Mouse (Mus musculus) heart, postnatal 36 days (tissue): ENCODE measurements around the gene Ear14. TPM values are rescaled to one million over a fixed set of nuclear protein-coding genes. Genes with fewer than 3 reads are reported as not detected.
A peak's percentile ranks its signal among the peaks of the same experiment; 100 is the strongest.
"Not testable (repeated sequence)": the region's sequence is repeated elsewhere in the genome, so short reads cannot be mapped to it uniquely, and the experiment has no call there.

Source experiments
- DNase-seq, 2 experiments: peaks; one replicate each; pipeline ENCODE4 v3.0.0; 2021 to 2022
- intact Hi-C: fragments of 180-260 bp; cut with DNase I; formaldehyde crosslinking; loops from one replicate; pipeline ENCODE4 v1.15.1; 2025
- total RNA-seq, 2 experiments: library from RNA; stranded (reverse); gene quantifications; 2 replicates each; pipeline ENCODE4 v1.2.3; 2021

Ear14 gene
- not detected for total RNA-seq

- DNase-seq: no peak
- intact Hi-C loops: no loop called here
These were observed at the start of gene Ear14 for GRCm38 (mm10) chr14:51203115-51203514. Gene Ear14 (plus strand): TSS chr14:51203391.

GRCm38 (mm10) chr14:51156056-51156735 is 47.0 kb upstream of the Ear14 start:
- no peak for DNase-seq
- intact Hi-C loops: no loop called here

GRCm38 (mm10) chr14:51156736-51157068 is 46.5 kb upstream of the Ear14 start:
- intact Hi-C loops: no loop called here

DNA sequence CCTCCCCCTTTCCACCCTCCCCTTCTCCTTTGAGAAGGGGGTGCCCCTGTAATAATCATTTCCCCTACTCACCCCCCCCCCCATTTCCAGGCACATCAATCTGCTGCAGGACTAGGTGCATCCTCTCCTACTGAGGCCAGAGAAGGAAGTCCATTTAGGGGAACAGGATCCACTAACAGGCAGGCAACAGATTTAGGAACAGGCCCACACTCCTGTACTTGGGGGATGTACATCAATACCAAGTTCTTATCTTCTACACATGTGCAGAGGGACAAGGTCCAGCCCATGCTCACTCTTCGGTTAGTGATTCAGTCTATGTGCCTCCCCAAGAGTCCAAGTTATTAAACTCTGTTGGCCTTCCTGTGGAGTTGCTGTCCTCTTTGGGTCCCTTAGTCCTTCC is 46.1 kb upstream of the Ear14 start:
- no peak for DNase-seq
- intact Hi-C loops: no loop called here

More at GRCm38 (mm10) chr14:51156736-51157068, 46.5 kb upstream of the Ear14 start:
- DNase-seq: no peak

- not testable (repeated sequence) for DNase-seq
- intact Hi-C loops: loop anchor here (10.0 kb wide), 1 partner anchor 693 kb away; the partner anchor contains the start of gene Ear6
These were observed 41.2 kb upstream of the Ear14 start, which contains the start of gene Rnase2b for GRCm38 (mm10) chr14:51161976-51162375. Gene Rnase2b (plus strand): TSS chr14:51162260.

DNA sequence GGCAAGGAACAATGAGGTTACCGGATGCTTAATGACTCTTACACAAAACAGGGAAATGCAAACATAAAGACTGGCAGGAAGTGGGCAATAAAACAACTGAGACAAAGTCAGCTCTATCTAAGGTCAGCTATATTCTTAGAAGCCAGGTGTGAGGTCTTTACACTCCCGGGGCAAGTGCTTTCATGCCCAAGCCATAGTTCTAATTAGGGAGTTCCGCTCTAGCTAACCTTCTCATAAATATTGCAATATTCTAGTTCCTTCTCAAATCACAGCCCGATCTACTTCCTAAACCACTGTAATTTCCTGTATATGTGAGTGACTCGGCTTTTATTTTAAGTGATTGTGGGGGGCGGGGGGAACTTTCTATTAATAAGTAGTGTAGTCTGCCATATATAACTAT is 39.9 kb upstream of the Ear14 start:
- intact Hi-C loops: loop anchor here (10.0 kb wide), 1 partner anchor 691 kb away; the partner anchor contains the start of gene Ear6
- not testable (repeated sequence) for DNase-seq

DNA sequence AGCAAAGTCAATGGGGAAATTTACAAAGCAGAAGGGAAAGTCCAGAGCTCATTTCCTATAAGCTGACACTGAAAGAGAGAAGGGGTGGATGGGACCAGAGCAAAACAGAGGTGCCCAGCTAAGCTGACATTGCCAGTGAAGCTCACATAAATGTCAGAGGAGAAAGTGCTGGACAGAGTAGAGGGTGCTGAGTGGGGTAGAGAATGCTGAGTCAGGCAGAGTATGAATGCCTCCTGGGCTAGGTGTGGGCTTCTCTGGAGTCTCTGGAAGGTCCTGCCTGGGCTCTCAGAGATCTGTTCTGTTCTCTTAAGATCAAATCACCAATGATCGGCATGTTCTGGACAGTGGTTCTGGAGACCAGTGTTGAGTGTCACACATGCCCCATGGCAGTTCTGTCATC is 37.8 kb upstream of the Ear14 start:
- DNase-seq: no peak
- intact Hi-C loops: loop anchor here (10.0 kb wide), 1 partner anchor 689 kb away; the partner anchor contains the start of gene Ear6

GRCm38 (mm10) chr14:51166068-51166467 is 37.1 kb upstream of the Ear14 start:
- intact Hi-C loops: loop anchor here (10.0 kb wide), 1 partner anchor 689 kb away; the partner anchor contains the start of gene Ear6
- no peak for DNase-seq

- peak; percentile 45 to 56 for DNase-seq
- intact Hi-C loops: loop anchor here (10.0 kb wide), 2 partner anchors 313 to 367 kb away; partner anchors contain the start of genes Ccnb1ip1 and Parp2
These were observed 30.9 kb upstream of the Ear14 start for GRCm38 (mm10) chr14:51172095-51172865.

- not testable (repeated sequence) for DNase-seq
- intact Hi-C loops: loop anchor here (10.0 kb wide), 2 partner anchors 312 to 368 kb away; partner anchors contain the start of genes Ccnb1ip1 and Parp2
These were observed 30.2 kb upstream of the Ear14 start for GRCm38 (mm10) chr14:51172947-51173346.

DNA sequence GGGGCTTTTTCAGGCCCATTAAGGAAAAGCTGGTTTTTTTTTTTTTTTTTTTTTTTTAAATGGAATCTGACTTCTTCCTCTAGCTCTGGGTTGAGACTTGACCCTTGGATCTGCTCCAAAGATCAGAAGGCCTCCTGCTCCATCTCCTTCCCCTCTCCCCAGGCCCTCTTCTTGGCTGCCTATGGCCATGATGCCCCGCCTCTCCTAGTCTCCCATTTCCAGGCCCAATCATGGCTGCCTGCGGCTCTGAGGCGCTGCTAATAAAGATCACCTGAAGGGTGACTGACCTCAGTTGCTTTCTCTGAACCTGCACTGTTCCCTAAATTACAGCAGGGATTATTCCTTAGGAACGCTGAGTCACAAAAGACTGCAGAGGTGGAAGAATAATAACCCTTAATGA is 29.3 kb upstream of the Ear14 start:
- intact Hi-C loops: loop anchor here (10.0 kb wide), 2 partner anchors 311 to 369 kb away; partner anchors contain the start of genes Ccnb1ip1 and Parp2

DNA sequence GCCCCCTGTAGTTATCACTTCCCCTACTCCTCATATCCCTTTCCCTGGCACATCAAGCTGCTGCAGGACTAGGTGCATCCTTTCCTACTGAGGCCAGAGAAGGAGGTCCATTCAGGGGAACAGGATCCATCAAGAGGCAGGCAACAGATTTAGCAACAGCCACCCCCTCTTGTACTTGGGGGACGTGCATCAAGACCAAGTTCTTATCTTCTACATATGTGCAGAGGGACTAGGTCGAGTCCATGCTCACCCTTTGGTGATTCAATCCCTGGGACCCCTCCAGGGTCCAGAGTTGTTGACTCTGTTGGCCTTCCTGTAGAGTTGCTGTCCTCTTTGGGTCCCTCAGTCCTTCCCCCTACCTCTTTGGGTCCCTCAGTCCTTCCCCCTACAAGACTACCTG is 22.1 kb upstream of the Ear14 start:
- intact Hi-C loops, DNase-seq: not testable (repeated sequence)

More for the DNA sequence above, 29.3 kb upstream of the Ear14 start:
- DNase-seq: no peak

- intact Hi-C loops: no loop called here
- DNase-seq: peak; percentile 32 to 40
These were observed 7.5 kb upstream of the Ear14 start for GRCm38 (mm10) chr14:51195681-51196080.

DNA sequence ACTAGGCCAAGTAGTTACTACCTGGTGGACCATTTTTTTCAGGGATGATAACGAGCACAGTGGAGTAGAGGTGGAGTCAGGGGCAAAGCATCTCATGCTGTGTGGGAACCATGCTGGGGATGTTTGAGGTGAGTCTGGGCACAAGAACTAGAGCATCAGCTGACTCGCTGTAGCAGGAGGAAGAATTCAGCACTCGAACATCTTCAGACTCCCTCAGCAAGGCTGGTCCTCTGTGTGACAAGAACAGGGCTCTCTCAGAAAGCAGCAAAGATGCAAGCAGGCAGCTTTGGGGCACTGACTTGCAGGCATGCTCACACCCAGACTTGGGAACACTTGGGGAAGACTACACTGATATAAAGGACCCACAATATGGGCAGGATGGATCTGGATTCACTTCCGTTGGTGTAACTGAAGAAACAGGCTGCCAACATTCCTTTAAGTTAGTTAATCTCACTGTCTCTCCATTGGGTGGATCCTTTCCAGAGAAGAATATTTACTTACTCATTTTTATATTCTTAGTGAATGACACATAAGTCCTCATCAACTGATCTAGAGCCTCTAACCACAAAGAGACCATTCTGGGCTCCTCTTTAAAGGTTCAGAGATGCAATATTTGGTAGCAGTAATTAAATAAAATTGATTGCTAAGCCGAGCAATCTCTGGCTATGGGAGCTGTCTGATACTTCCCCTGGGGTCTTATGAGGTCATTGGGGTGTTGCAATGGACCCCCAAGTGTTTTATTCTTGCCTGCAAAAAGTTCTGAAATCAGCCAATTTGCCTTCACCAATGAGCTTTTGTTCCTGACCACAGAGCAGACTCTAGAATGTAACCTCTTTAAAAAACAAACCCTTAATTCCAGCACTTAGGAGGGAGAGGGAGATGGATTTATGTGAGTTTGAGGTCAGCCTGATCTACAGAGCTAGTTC is 3.8 kb upstream of the Ear14 start, which contains the start of gene Ang2:
TSS of gene Ang2 (minus strand) at position 51 of the 926 bp plus-strand sequence.
- intact Hi-C loops: no loop called here
- DNase-seq: no peak

DNA sequence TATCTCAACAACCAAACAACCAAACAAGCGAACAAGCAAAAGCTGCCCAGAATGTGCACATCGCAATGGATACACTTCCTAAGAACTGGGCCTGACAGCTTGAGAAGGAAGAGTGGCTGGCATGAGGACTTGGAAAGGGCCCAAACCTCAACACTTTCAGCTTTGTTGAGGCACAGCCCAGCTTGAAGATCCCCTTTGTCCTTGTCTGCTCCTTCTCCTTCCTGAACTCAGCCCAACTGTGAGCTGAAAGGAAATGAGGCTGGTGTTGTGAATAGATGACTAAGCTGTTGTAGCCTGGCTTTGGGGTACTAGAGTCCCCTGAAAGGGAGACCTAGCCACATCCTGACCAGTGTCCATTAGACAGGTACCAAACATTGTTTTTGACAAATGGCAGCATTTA is 3.1 kb upstream of the Ear14 start:
- intact Hi-C loops: no loop called here
- DNase-seq: no peak

GRCm38 (mm10) chr14:51200466-51200865 is 2.7 kb upstream of the Ear14 start:
- no peak for DNase-seq
- intact Hi-C loops: no loop called here

- intact Hi-C loops, DNase-seq: not testable (repeated sequence)
These were observed 16.9 kb downstream of the Ear14 start for GRCm38 (mm10) chr14:51220075-51220474.

DNA sequence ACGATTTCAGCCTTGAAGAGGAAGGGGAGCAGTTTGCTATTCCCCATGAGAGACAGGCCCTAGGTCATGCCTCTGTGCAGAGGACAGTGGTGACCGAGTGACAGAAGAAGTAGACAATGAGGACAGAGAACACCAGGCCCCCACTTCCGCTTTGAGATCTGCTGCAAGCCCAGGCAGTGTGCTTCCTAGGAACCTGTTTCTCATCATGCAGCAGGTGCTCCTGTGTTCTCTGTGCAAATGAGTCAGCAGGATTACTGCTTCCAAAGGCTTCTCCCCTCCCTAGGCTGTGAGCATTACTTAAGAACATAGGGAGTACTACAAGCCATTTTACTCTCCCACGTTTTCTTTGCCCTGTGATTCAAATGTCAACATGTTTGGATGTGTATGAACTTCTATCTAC is 26.5 kb downstream of the Ear14 start:
- intact Hi-C loops, DNase-seq: not testable (repeated sequence)

DNA sequence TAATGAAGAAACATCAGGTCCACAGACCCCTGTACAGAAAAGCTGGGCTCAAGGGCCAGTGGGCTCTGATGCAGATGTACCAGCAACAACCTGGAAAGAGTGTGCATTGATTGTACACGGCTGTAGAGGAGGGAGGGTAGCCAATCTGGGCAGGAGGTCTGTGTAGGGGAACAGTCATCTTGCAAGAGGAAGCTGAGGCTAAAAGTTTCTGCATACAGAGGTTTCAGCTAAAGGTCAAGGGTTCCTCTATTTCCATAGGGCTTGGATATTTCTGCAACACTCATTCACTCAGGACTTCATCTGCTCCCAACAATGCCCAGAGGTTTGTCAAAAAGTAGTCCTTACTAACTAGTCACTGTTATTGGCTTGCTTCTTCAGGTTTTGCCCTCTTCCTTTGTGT is 34.3 kb downstream of the Ear14 start:
- intact Hi-C loops, DNase-seq: not testable (repeated sequence)

GRCm38 (mm10) chr14:51240899-51241298 is 37.7 kb downstream of the Ear14 start:
- DNase-seq: peak; percentile 31 to 43
- intact Hi-C loops: loop anchor here (1.0 to 2.0 kb wide), 2 partner anchors 65 to 138 kb away; no protein-coding TSS in a partner anchor
